Mouse (Mus musculus) stomach, postnatal 0 days (tissue): ENCODE measurements around the gene Sox12. TPM values are rescaled to one million over a fixed set of nuclear protein-coding genes. Genes with fewer than 3 reads are reported as not detected.
"Not testable (repeated sequence)": the region's sequence is repeated elsewhere in the genome, so short reads cannot be mapped to it uniquely, and the experiment has no call there.

Experiments used
- ATAC-seq: fragments of 200-750 bp; cut with Nextera tagmentation; 2 replicates; pipeline ENCODE4 v1.8.0; 2017; ENCODE audit not compliant: low FRiP score, low TSS enrichment
- DNase-seq: peaks from one replicate; pipeline ENCODE4 v3.0.0-alpha.2; 2016; ENCODE audit warnings: low spot score
- H3K27ac ChIP-seq: fragments of 300-500 bp; sonication (generic); replicated peaks from 2 replicates; pipeline ENCODE4 v1.5.1; 2014; ENCODE audit warnings: mild to moderate bottlenecking, control low read depth
- H3K27me3 ChIP-seq: fragments of 300-500 bp; sonication (generic); 2 replicates; pipeline ENCODE4 v1.6.1; 2014; ENCODE audit warnings: low read length; ENCODE audit not compliant: control insufficient read depth, insufficient read depth
- H3K36me3 ChIP-seq: fragments of 300-500 bp; sonication (generic); 2 replicates; pipeline ENCODE4 v1.6.1; 2014; ENCODE audit warnings: low read length, mixed read lengths; ENCODE audit not compliant: control insufficient read depth, insufficient read depth
- H3K4me1 ChIP-seq: fragments of 300-500 bp; sonication (generic); replicated peaks from 2 replicates; pipeline ENCODE4 v1.6.1; 2014; ENCODE audit warnings: antibody characterized with exemption; ENCODE audit not compliant: control insufficient read depth, insufficient read depth
- H3K4me2 ChIP-seq: fragments of 300-500 bp; sonication (generic); replicated peaks from 2 replicates; pipeline ENCODE4 v1.6.1; 2014; ENCODE audit warnings: low read depth, mild to moderate bottlenecking, control low read depth, moderate library complexity
- H3K4me3 ChIP-seq: fragments of 300-500 bp; sonication (generic); 2 replicates; pipeline ENCODE4 v1.5.1; 2014; ENCODE audit warnings: low read depth, low read length, control low read depth
- H3K9ac ChIP-seq: fragments of 300-500 bp; sonication (generic); 2 replicates; pipeline ENCODE4 v1.6.1; 2014; ENCODE audit warnings: mild to moderate bottlenecking, low read length, control low read depth, mixed read lengths
- H3K9me3 ChIP-seq: fragments of 300-500 bp; sonication (generic); 2 replicates; pipeline ENCODE4 v1.6.1; 2016; ENCODE audit warnings: low read length; ENCODE audit not compliant: control insufficient read depth
- CTCF ChIP-seq: IDR thresholded peaks from 2 replicates; pipeline ENCODE4 v1.5.1; 2016; ENCODE audit warnings: antibody characterized with exemption, low read depth, mild to moderate bottlenecking, moderate library complexity
- EP300 ChIP-seq: optimal IDR thresholded peaks from 2 replicates; pipeline ENCODE3; 2016; ENCODE audit warnings: antibody characterized with exemption
- WGBS: fragments of 180-500 bp; shearing (Covaris S2); extraction: QIAGEN DNeasy Blood & Tissue Kit; methylation state at CpG from one replicate; pipeline ENCODE4 v1.1.7; 2014; 5-methylcytosine and 5-hydroxymethylcytosine counted together
- polyA plus RNA-seq: library from polyadenylated mRNA; unstranded; fragments of >200 nt; fragmentation: Nextera tagmentation; extraction: Ambion mirVana; gene quantifications from 2 replicates; pipeline ENCODE4 v1.2.1, GENCODE M21; 2015

Sox12 gene
- polyA plus RNA-seq, 1 experiment from 2014 or later: 2.7 TPM

- 45% methylated on average over 5 of the region's 5 CpGs for WGBS
- TF ChIP-seq EP300: no peak
- TF ChIP-seq CTCF: no peak
- Histone ChIP-seq H3K4me2 (no peak overlapping the region), H3K9me3 (no peaks in the 10 kb centered on the region), H3K9ac (no peak overlapping the region), H3K4me3 (no peak overlapping the region), H3K36me3 (no peaks in the 10 kb centered on the region), H3K4me1 (no peaks in the 10 kb centered on the region), H3K27ac (no peak overlapping the region), H3K27me3 (no peaks in the 10 kb centered on the region)
- ATAC-seq (peak; percentile 25), DNase-seq (peak; percentile 42)
These were observed 38.2 kb downstream of the Sox12 start for GRCm38 (mm10) chr2:152359616-152360015.

GRCm38 (mm10) chr2:152358977-152359376 lies 38.9 kb downstream of the Sox12 start:
- not testable (repeated sequence) for H3K27ac ChIP-seq, H3K4me3 ChIP-seq, DNase-seq, H3K9me3 ChIP-seq, H3K36me3 ChIP-seq, H3K4me1 ChIP-seq, ATAC-seq, H3K9ac ChIP-seq, H3K4me2 ChIP-seq, H3K27me3 ChIP-seq
- 73% methylated on average over 5 of the region's 5 CpGs for WGBS
- TF ChIP-seq CTCF: peak; percentile 44

GRCm38 (mm10) chr2:152357254-152357653 lies 40.6 kb downstream of the Sox12 start:
- no peak for DNase-seq
- Histone ChIP-seq H3K9me3 (no peaks in the 10 kb centered on the region), H3K27me3 (no peaks in the 10 kb centered on the region), H3K36me3 (no peaks in the 10 kb centered on the region), H3K4me1 (no peaks in the 10 kb centered on the region), H3K9ac (no peak overlapping the region), H3K4me2 (no peak overlapping the region), H3K4me3 (no peak overlapping the region), H3K27ac (no peak overlapping the region)
- TF ChIP-seq EP300 (no peak), CTCF (no peak)
- ATAC-seq: no peak
- 83% methylated on average over 3 of the region's 3 CpGs for WGBS

- Histone ChIP-seq H3K36me3 (no peaks in the 10 kb centered on the region), H3K9me3 (no peaks in the 10 kb centered on the region), H3K4me2 (no peak overlapping the region), H3K27ac (peak overlapping the region; percentile 56; the same call in 1 of the 2 replicates), H3K4me3 (no peak overlapping the region), H3K9ac (no peak overlapping the region), H3K27me3 (no peaks in the 10 kb centered on the region), H3K4me1 (0 out of 2 replicates have a peak, but pooled peaks cover 3% of the 10 kb centered on the region)
- TF ChIP-seq EP300 (no peak), CTCF (no peak)
- ATAC-seq (peak; percentile 92), DNase-seq (peak; percentile 85)
- WGBS: 74% methylated on average over 8 of the region's 8 CpGs
These were observed 47.9 kb downstream of the Sox12 start for GRCm38 (mm10) chr2:152349842-152350540.

DNA sequence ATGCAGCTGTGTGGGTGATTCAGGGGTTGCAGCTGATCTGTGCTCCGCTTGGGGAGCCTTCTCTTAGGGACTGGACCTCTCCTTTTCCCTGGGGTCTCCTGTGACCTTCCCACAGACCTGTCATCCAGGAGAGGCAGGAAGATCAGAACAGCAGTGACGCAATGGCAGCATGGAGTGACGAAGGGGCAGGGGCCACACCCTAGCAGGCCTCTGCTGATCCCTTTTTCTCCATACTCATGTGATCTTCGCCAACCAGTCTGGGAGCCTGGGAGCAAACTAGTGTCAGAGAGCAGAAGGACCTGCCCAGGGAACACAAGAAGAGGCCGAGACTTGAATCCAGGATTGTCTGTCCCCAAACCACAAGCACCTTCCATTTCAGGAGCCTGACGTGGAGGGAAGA lies 48.7 kb downstream of the Sox12 start:
- peak; percentile 36 for ATAC-seq
- TF ChIP-seq EP300: no peak
- no peak for TF ChIP-seq CTCF
- Histone ChIP-seq H3K27ac (peak overlapping the region; percentile 56; the same call in 1 of the 2 replicates), H3K4me3 (no peak overlapping the region), H3K9ac (no peak overlapping the region), H3K4me1 (peaks cover 3% of the 10 kb centered on the region; the same call in 1 of the 2 replicates), H3K36me3 (no peaks in the 10 kb centered on the region), H3K9me3 (no peaks in the 10 kb centered on the region), H3K27me3 (no peaks in the 10 kb centered on the region), H3K4me2 (no peak overlapping the region)
- peak; percentile 40 for DNase-seq
- WGBS: 69% methylated on average over 6 of the region's 6 CpGs

DNA sequence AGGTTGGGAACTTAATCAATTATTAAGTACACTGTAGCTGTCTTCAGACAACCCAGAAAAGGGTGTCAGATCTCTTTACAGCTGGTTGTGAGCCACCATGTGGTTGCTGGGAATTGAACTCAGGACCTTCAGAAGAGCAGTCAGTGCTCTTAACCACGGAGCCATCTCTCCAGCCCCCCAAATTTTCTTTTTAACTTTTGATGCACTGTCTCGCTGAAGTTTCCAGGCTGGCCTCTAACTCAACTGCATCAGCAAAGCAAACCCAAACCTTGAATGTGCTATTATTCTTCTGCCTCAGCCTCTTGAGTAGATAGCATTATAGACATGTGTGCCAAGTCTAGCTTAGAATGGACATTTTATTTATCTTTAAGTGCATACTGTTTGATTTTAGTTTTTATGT lies 50.1 kb downstream of the Sox12 start:
- no peak for TF ChIP-seq EP300
- no peak for TF ChIP-seq CTCF
- no peaks in the 10 kb centered on the region for H3K27me3 ChIP-seq
- WGBS: 52% methylated on average over 2 of the region's 2 CpGs

More for the DNA sequence above, 50.1 kb downstream of the Sox12 start:
- Histone ChIP-seq H3K9ac (no peak overlapping the region), H3K4me2 (no peak overlapping the region), H3K9me3 (no peaks in the 10 kb centered on the region), H3K4me1 (peaks cover 3% of the 10 kb centered on the region; the same call in 1 of the 2 replicates), H3K4me3 (no peak overlapping the region), H3K36me3 (no peaks in the 10 kb centered on the region), H3K27ac (no peak overlapping the region)
- no peak for DNase-seq
- no peak for ATAC-seq
